Mouse (Mus musculus) gastrocnemius, adult 2 months (tissue): ENCODE measurements around the gene Nsun7. TPM values are rescaled to one million over a fixed set of nuclear protein-coding genes. Genes with fewer than 3 reads are reported as not detected.
A peak's percentile ranks its signal among the peaks of the same experiment; 100 is the strongest.
"Not testable (repeated sequence)": the region's sequence is repeated elsewhere in the genome, so short reads cannot be mapped to it uniquely, and the experiment has no call there.

Source experiments
- DNase-seq: peaks from one replicate; pipeline ENCODE4 v3.0.0; 2022
- H3K27ac ChIP-seq: fragments of 200-600 bp; 2 replicates; pipeline ENCODE4 v1.8.1; 2022; ENCODE audit warnings: mild to moderate bottlenecking
- H3K4me3 ChIP-seq: fragments of 200-600 bp; 2 replicates; pipeline ENCODE4 v1.8.1; 2022; ENCODE audit warnings: mild to moderate bottlenecking, moderate library complexity
- CTCF ChIP-seq: fragments of 200-600 bp; IDR thresholded peaks from 2 replicates; pipeline ENCODE4 v1.8.1; 2022; ENCODE audit warnings: antibody characterized with exemption, mild to moderate bottlenecking, moderate library complexity
- intact Hi-C: fragments of 180-260 bp; cut with DNase I; formaldehyde crosslinking; loops from one replicate; pipeline ENCODE4 v1.15.1; 2025
- total RNA-seq, 2 experiments: library from RNA; stranded (reverse); gene quantifications; 2 replicates each; pipeline ENCODE4 v1.2.3; 2021

Gene Nsun7
- total RNA-seq, 2 experiments from 2014 or later = 0.05 TPM; not detected in 1

GRCm38 (mm10) chr5:66245958-66246497 is 13.7 kb upstream of the Nsun7 start:
- TF ChIP-seq CTCF = no peak
- Histone ChIP-seq H3K27ac (no peak overlapping the region), H3K4me3 (no peak overlapping the region)
- intact Hi-C loops = no loop called here
- no peak for DNase-seq

GRCm38 (mm10) chr5:66253219-66253618 is 6.5 kb upstream of the Nsun7 start:
- intact Hi-C loops = no loop called here
- no peak overlapping the region for H3K4me3 ChIP-seq
- no peak overlapping the region for H3K27ac ChIP-seq
- DNase-seq = no peak
- TF ChIP-seq CTCF = peak; percentile 12; the same call in 1 of the 2 replicates

- H3K27ac ChIP-seq = no peak overlapping the region
- DNase-seq = no peak
- H3K4me3 ChIP-seq = no peak overlapping the region
- intact Hi-C loops = no loop called here
- TF ChIP-seq CTCF = no peak
These were observed 4.7 kb upstream of the Nsun7 start for GRCm38 (mm10) chr5:66255044-66255443.

GRCm38 (mm10) chr5:66259000-66259399 is 697 bp upstream of the Nsun7 start:
- no peak overlapping the region for H3K27ac ChIP-seq
- intact Hi-C loops = no loop called here
- DNase-seq = no peak
- no peak for TF ChIP-seq CTCF
- no peak overlapping the region for H3K4me3 ChIP-seq

GRCm38 (mm10) chr5:66259431-66259755 is 304 bp upstream of the Nsun7 start:
- 0 out of 2 replicates have a peak overlapping the region, but pooled peaks have one; percentile 53 for H3K27ac ChIP-seq
- DNase-seq, intact Hi-C loops: not testable (repeated sequence)
- H3K4me3 ChIP-seq = peak overlapping the region; percentile 77

- no peak for TF ChIP-seq CTCF
- DNase-seq = no peak
- Histone ChIP-seq H3K4me3 (no peak overlapping the region), H3K27ac (no peak overlapping the region)
- intact Hi-C loops = no loop called here
These were observed 2.8 kb downstream of the Nsun7 start for GRCm38 (mm10) chr5:66262475-66262874.

- peak; percentile 77 for TF ChIP-seq CTCF
- H3K4me3 ChIP-seq = no peak overlapping the region
- DNase-seq = no peak
- intact Hi-C loops = no loop called here
- no peak overlapping the region for H3K27ac ChIP-seq
These were observed 3.7 kb downstream of the Nsun7 start for GRCm38 (mm10) chr5:66263398-66263797.

- intact Hi-C loops = no loop called here
- peak; percentile 35 for DNase-seq
- no peak overlapping the region for H3K4me3 ChIP-seq
- no peak overlapping the region for H3K27ac ChIP-seq
- TF ChIP-seq CTCF = no peak
These were observed 9.9 kb downstream of the Nsun7 start for GRCm38 (mm10) chr5:66269616-66270015.

- Histone ChIP-seq H3K27ac (no peak overlapping the region), H3K4me3 (no peak overlapping the region)
- intact Hi-C loops = no loop called here
- no peak for TF ChIP-seq CTCF
- no peak for DNase-seq
These were observed 11.4 kb downstream of the Nsun7 start for GRCm38 (mm10) chr5:66271141-66271540.

GRCm38 (mm10) chr5:66274417-66274816 is 14.7 kb downstream of the Nsun7 start:
- no peak overlapping the region for H3K4me3 ChIP-seq
- TF ChIP-seq CTCF = peak; percentile 38
- no peak for DNase-seq
- intact Hi-C loops = no loop called here
- no peak overlapping the region for H3K27ac ChIP-seq

- intact Hi-C loops = no loop called here
These were observed 20.0 kb downstream of the Nsun7 start for GRCm38 (mm10) chr5:66279650-66280049.

GRCm38 (mm10) chr5:66280742-66281141 is 21.0 kb downstream of the Nsun7 start:
- intact Hi-C loops = loop anchor here (1.0 kb wide), 1 partner anchor 89 kb away; no protein-coding TSS in a partner anchor
- no peak for DNase-seq
- peak; percentile 63 for TF ChIP-seq CTCF
- H3K27ac ChIP-seq = no peak overlapping the region
- no peak overlapping the region for H3K4me3 ChIP-seq

More at GRCm38 (mm10) chr5:66279650-66280049, 20.0 kb downstream of the Nsun7 start:
- Histone ChIP-seq H3K4me3 (no peak overlapping the region), H3K27ac (no peak overlapping the region)
- no peak for TF ChIP-seq CTCF
- no peak for DNase-seq

GRCm38 (mm10) chr5:66294106-66294625 is 34.5 kb downstream of the Nsun7 start:
- intact Hi-C loops = no loop called here
- TF ChIP-seq CTCF = no peak
- no peak overlapping the region for H3K27ac ChIP-seq
- DNase-seq = no peak
- no peak overlapping the region for H3K4me3 ChIP-seq

- H3K4me3 ChIP-seq = no peak overlapping the region
- intact Hi-C loops = no loop called here
- no peak for TF ChIP-seq CTCF
- DNase-seq = no peak
- H3K27ac ChIP-seq = no peak overlapping the region
These were observed 35.3 kb downstream of the Nsun7 start for GRCm38 (mm10) chr5:66294952-66295351.
